Mouse (Mus musculus) adrenal gland, adult (tissue): ENCODE measurements around the gene Adamts9.

Experiments used
- DNase-seq, 2 experiments: peaks; one replicate each; pipeline ENCODE4 v3.0.0; 2022 to 2023; ENCODE audit warnings: low spot score in 1 of 2; ENCODE audit not compliant: inconsistent age in 2 of 2

Adamts9 gene

DNA sequence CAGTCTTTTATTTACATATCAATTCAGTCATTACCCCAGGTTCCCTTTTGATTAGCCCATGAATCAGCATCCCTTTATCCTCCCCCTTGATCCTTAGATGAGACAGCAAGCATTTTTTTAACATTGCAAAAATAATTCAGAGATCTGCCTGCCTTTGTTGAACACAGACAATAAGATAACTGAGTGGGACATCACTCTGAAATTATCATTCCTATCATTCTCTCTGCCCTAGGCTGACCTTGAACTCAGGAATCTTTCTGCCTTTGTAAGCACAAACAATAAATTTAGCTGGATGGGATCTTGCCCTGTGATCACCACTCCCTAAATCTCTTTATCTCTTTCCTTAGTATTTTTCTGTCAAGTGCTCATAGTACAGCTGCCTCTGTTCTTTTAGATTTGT lies 209.6 kb downstream of the Adamts9 start:
- DNase-seq: no peak

DNA sequence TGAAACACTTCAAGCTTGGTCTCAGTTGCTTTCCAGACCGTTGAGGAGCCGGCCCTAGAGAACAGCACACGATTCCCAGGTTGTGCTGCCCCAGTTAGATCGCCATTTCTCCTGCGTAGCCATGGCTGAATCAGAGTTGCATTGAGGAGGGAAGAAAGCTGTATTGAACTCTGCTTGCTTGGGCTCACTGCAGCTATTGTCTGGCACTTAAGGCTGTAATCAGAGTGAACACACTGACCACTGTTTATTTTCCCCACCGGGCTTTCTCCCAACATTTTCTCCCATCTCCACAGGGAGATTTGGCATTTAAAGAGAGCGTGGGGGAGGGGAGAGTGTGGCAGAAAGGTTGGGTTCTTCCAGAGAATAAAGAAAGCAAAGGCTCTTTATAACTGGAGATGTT lies 214.8 kb downstream of the Adamts9 start:
- DNase-seq: no peak

DNA sequence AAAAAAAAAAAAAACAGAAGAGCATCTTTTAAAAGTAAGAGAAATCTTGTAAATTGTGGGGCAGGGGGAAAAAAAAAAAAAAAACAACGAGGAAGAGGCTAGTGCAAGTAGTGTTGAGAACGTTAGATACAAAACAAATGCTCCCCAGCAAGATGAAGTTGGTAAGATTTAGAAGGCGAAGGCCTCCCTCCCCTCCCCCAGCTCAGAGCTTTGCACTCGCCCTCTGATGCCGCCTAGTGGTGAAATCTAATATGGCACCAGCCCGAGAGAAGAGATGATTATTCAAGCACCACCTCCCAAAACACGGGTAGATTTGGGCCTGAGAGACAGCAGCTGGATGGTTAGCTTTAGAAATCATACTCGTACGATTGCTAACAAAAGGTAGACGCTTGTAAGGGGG lies 215.2 kb downstream of the Adamts9 start:
- DNase-seq: peak; percentile 79 to 95

DNA sequence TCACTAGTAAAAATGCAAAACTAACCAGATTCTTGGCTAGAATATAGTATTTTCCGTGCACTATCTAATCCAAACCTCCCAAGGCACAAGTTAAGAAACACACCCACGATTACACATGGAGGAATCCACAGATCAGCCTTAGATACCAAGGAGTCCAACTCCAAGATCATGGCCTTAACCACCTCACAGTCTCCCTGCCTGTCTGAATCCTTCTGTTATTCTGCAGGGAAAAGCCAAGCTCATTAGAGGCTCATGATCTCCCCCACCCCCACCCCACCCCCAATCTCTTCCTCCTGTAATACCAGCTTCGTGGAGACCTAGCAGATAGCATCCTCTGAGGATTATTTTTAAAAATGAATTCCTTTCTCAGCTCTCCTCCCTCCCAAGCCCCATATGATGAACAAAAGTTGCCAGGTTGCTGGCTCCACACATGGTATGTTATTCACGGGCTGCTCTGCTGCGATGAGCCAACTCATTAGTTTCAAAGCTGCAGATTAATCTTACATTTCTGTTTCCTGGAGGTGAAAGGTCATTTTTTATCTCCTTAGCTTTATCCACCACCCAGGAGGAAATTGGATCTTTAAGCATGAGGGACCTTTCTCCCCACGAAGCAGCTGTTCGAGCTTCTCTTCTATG lies 215.8 kb downstream of the Adamts9 start:
- DNase-seq: no peak

DNA sequence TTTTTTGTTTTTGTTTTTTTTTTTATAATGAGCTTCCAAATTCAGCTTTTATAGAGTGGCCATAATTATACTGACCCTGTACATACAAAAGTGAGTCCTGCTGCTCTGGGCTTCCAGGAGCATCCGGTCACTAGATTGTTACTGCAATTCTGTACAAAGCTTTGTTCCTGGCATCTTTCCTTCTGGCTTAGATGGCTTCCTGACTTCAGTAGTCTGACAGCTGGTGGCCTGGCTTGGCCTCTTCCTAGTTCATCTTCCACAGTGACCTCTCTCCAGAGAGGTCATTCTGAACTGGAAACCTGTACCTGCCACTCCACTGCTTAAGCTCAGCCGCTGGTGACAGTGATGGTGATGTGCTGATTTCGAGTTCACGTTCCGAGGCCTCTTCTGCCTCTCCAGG lies 217.2 kb downstream of the Adamts9 start:
- DNase-seq: no peak

DNA sequence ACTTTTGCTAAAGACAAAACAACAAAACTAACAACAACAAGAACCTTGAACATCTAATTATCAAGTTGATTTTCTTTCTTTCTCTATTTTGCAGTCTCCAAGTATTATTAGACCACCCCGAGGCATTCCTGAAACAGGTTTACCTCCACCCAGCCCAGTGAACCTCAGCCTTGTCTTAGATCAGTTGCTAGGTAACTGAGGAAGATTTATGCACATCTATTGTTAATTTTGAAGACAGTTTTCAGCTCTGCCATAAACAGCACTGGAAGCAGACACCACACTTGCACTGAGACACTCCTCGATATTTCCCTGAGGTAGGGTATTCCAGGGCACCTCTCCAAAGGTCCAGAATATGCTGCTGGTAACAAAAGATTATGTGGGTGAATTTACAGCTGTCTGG lies 218.9 kb downstream of the Adamts9 start:
- DNase-seq: no peak
